In genomic region chr19:32950794-32951193, GRCm38 (mm10) we compare ENCODE assay signal across 22 mouse cellular contexts.
DNase-seq lines count a peak whose midpoint lies in the region; ATAC-seq and TF ChIP-seq lines count a peak whose summit lies in the region.
"Had no signal": no experiment of that assay in that cellular context is flagged by ENCODE, and none has a peak within 500 bp of the region (broad histone marks: within the 10 kb centered on the region; RNA-seq: fewer than 3 reads in every experiment).

No protein-coding gene starts in this region.

- ATAC-seq in liver, postnatal 0 days = peak; percentile 38; the same call in 1 of the 2 replicates
- ATAC-seq in liver, embryonic 11.5 days (replicated peaks; ENCODE audit: low FRiP score) = no peak
- ATAC-seq in G1E (ENCODE audit: extremely low read depth, insufficient number of reproducible peaks, low FRiP score, poor library complexity, severe bottlenecking) = peak; percentile 49; the same call in 1 of the 2 replicates
- ATAC-seq in granulocyte monocyte progenitor cell, adult 5-6 weeks (replicated peaks; ENCODE audit: poor library complexity, severe bottlenecking) = peak; percentile 71
- ATAC-seq in hindbrain, embryonic 11.5 days (ENCODE audit: low FRiP score) = no peak
- ATAC-seq: CD4-positive, CD25-positive, alpha-beta regulatory T cell, adult 4 months; forebrain, embryonic 16.5 days had no signal

- no peaks in the 10 kb centered on the region for H3K9me3 ChIP-seq in liver, postnatal 0 days (ENCODE audit: low read length)
- H3K9me3 ChIP-seq in liver, embryonic 11.5 days (ENCODE audit: control insufficient read depth, low read length) = no peaks in the 10 kb centered on the region
- H3K9me3 ChIP-seq in G1E (replicated peaks) = no peaks in the 10 kb centered on the region
- no peaks in the 10 kb centered on the region for H3K9me3 ChIP-seq in hindbrain, embryonic 11.5 days (ENCODE audit: control insufficient read depth, low read length)
- H3K9me3 ChIP-seq: heart, embryonic 13.5 days; limb, embryonic 13.5 days; midbrain, embryonic 12.5 days; neural tube, embryonic 13.5 days; stomach, embryonic 15.5 days had no signal

- TF ChIP-seq POLR2A in lung, adult 2 months (IDR thresholded peaks at IDR 0.05; ENCODE audit: borderline replicate concordance, extremely low read depth, low read depth, low read length) = no peak

- no peaks in the 10 kb centered on the region for H3K36me3 ChIP-seq in liver, postnatal 0 days (replicated peaks; ENCODE audit: insufficient read depth, low read length)
- H3K36me3 ChIP-seq in liver, embryonic 11.5 days (ENCODE audit: control insufficient read depth, insufficient read depth, low read length) = no peaks in the 10 kb centered on the region
- H3K36me3 ChIP-seq in G1E (replicated peaks) = no peaks in the 10 kb centered on the region
- H3K36me3 ChIP-seq in splenic B cell, adult 2 months (ENCODE audit: control insufficient read depth, insufficient read depth, low read length, poor library complexity, severe bottlenecking) = no peaks in the 10 kb centered on the region
- H3K36me3 ChIP-seq in hindbrain, embryonic 11.5 days (ENCODE audit: control insufficient read depth, insufficient read depth, low read length) = no peaks in the 10 kb centered on the region
- H3K36me3 ChIP-seq: heart, embryonic 13.5 days; limb, embryonic 13.5 days; midbrain, embryonic 12.5 days; neural tube, embryonic 13.5 days; stomach, embryonic 15.5 days had no signal

- TF ChIP-seq CTCF in liver, postnatal 0 days (IDR thresholded peaks at IDR 0.05; ENCODE audit: low read depth) = no peak
- TF ChIP-seq CTCF in G1E (IDR thresholded peaks at IDR 0.05; ENCODE audit: low read depth, low read length) = no peak
- TF ChIP-seq CTCF in lung, adult 2 months (IDR thresholded peaks at IDR 0.05; ENCODE audit: insufficient read depth, low read length) = no peak

- no peak overlapping the region for H3K4me3 ChIP-seq in liver, postnatal 0 days (ENCODE audit: low read depth, low read length)
- H3K4me3 ChIP-seq in liver, embryonic 11.5 days (ENCODE audit: low read depth, low read length) = no peak overlapping the region
- H3K4me3 ChIP-seq in G1E (ENCODE audit: low read depth, low read length) = no peak overlapping the region
- H3K4me3 ChIP-seq in lung, adult 2 months (replicated peaks; ENCODE audit: extremely low read depth, low read depth, low read length) = no peak overlapping the region
- H3K4me3 ChIP-seq in hindbrain, embryonic 11.5 days (ENCODE audit: low read depth, low read length) = no peak overlapping the region
- H3K4me3 ChIP-seq: heart, embryonic 13.5 days; limb, embryonic 13.5 days; midbrain, embryonic 12.5 days; neural tube, embryonic 13.5 days; stomach, embryonic 15.5 days had no signal

- H3K27ac ChIP-seq in liver, postnatal 0 days (ENCODE audit: low read depth) = peak overlapping the region; percentile 46; the same call in 1 of the 2 replicates
- no peak overlapping the region for H3K27ac ChIP-seq in liver, embryonic 11.5 days (ENCODE audit: low read depth, low read length)
- no peak overlapping the region for H3K27ac ChIP-seq in hindbrain, embryonic 11.5 days (ENCODE audit: low read depth, low read length)
- H3K27ac ChIP-seq: heart, embryonic 13.5 days; kidney, postnatal 0 days; limb, embryonic 13.5 days; midbrain, embryonic 12.5 days; neural tube, embryonic 13.5 days; stomach, embryonic 15.5 days had no signal

- WGBS in liver, postnatal 0 days (ENCODE audit: insufficient replicate concordance) = 20% methylated on average over 1 of the region's 1 CpGs
- 33% methylated on average over 1 of the region's 1 CpGs for WGBS in liver, embryonic 11.5 days
- 75% methylated on average over 1 of the region's 1 CpGs for WGBS in lung, adult 2 months
- WGBS in hindbrain, embryonic 11.5 days = 81% methylated on average over 1 of the region's 1 CpGs

- no peak overlapping the region for H3K9ac ChIP-seq in liver, postnatal 0 days (replicated peaks)
- H3K9ac ChIP-seq in liver, embryonic 11.5 days (ENCODE audit: low read depth, low read length) = no peak overlapping the region
- no peak overlapping the region for H3K9ac ChIP-seq in hindbrain, embryonic 11.5 days (ENCODE audit: low read depth, low read length)
- H3K9ac ChIP-seq: heart, embryonic 13.5 days; limb, embryonic 13.5 days; lung, embryonic 14.5 days; midbrain, embryonic 12.5 days; neural tube, embryonic 13.5 days; stomach, embryonic 15.5 days had no signal

- H3K4me1 ChIP-seq in liver, postnatal 0 days (ENCODE audit: insufficient read depth) = peaks cover 19% of the 10 kb centered on the region
- peaks cover 1% of the 10 kb centered on the region; the same call in 1 of the 2 replicates for H3K4me1 ChIP-seq in liver, embryonic 11.5 days (replicated peaks; ENCODE audit: control insufficient read depth, insufficient read depth, low read length)
- peaks cover 42% of the 10 kb centered on the region for H3K4me1 ChIP-seq in G1E (ENCODE audit: insufficient read depth, low read depth, low read length)
- peaks cover 14% of the 10 kb centered on the region; the same call in 1 of the 2 replicates for H3K4me1 ChIP-seq in lung, adult 2 months (ENCODE audit: control insufficient read depth, insufficient read depth, low read length)
- no peaks in the 10 kb centered on the region; the same call in 1 of the 2 replicates for H3K4me1 ChIP-seq in hindbrain, embryonic 11.5 days (replicated peaks; ENCODE audit: control insufficient read depth, insufficient read depth, low read length)
- H3K4me1 ChIP-seq: heart, embryonic 13.5 days; neural tube, embryonic 13.5 days had no signal

- no peak overlapping the region for H3K4me2 ChIP-seq in liver, postnatal 0 days (ENCODE audit: low read depth, low read length)
- H3K4me2 ChIP-seq in liver, embryonic 11.5 days = no peak overlapping the region
- no peak overlapping the region for H3K4me2 ChIP-seq in hindbrain, embryonic 11.5 days (replicated peaks; ENCODE audit: low read depth, low read length)
- H3K4me2 ChIP-seq: heart, embryonic 13.5 days; limb, embryonic 13.5 days; lung, embryonic 14.5 days; midbrain, embryonic 12.5 days; neural tube, embryonic 13.5 days; stomach, embryonic 15.5 days had no signal

- peak; percentile 30 for DNase-seq in liver, postnatal 0 days
- DNase-seq in liver, embryonic 11.5 days (ENCODE audit: low spot score) = no peak
- no peak for DNase-seq in G1E (ENCODE audit: low spot score)
- peak; percentile 65 for DNase-seq in splenic B cell, adult 2 months (ENCODE audit: low read depth, low spot score)
- DNase-seq in lung, adult 2 months = no peak
- no peak for DNase-seq in hindbrain, embryonic 11.5 days (ENCODE audit: low spot score)
- DNase-seq: cerebellum, adult 9-10 months; gastrocnemius, postnatal 36 days; heart, postnatal 4 days; kidney, adult 11 months; lung, postnatal 4 days; thymus, postnatal 14 days had no signal

- no peaks in the 10 kb centered on the region for H3K27me3 ChIP-seq in liver, postnatal 0 days (ENCODE audit: insufficient read depth, low read length)
- no peaks in the 10 kb centered on the region for H3K27me3 ChIP-seq in liver, embryonic 11.5 days (replicated peaks; ENCODE audit: control insufficient read depth, insufficient read depth, low read length)
- peaks cover 29% of the 10 kb centered on the region for H3K27me3 ChIP-seq in G1E (ENCODE audit: insufficient read depth, low read length)
- no peaks in the 10 kb centered on the region for H3K27me3 ChIP-seq in splenic B cell, adult 2 months (ENCODE audit: control insufficient read depth, insufficient read depth, low read length, poor library complexity, severe bottlenecking)
- H3K27me3 ChIP-seq in hindbrain, embryonic 11.5 days (ENCODE audit: control insufficient read depth, insufficient read depth, low read length) = no peaks in the 10 kb centered on the region
- H3K27me3 ChIP-seq: heart, embryonic 13.5 days; neural tube, embryonic 13.5 days; stomach, embryonic 15.5 days had no signal

- TF ChIP-seq EP300 in liver, postnatal 0 days (IDR thresholded peaks at IDR 0.05; ENCODE audit: low read depth) = no peak

Comparison
In these comparisons a context has a peak if more than half of its experiments do, and no peak if none do; other contexts are left out.
1. ATAC-seq: peak in liver, postnatal 0 days (single experiment), G1E (single experiment) and granulocyte monocyte progenitor cell, adult 5-6 weeks (single experiment); none in liver, embryonic 11.5 days (single experiment) and hindbrain, embryonic 11.5 days (single experiment).
2. DNase-seq: peak in liver, postnatal 0 days (single experiment) and splenic B cell, adult 2 months (single experiment); none in liver, embryonic 11.5 days (single experiment), G1E (single experiment), lung, adult 2 months (single experiment) and hindbrain, embryonic 11.5 days (single experiment).